Mouse (Mus musculus) kidney, embryonic 14.5 days (tissue): Measurements from ENCODE around the gene Exosc7. TPM values are rescaled to one million over a fixed set of nuclear protein-coding genes. Genes with fewer than 3 reads are reported as not detected.

Experiments used
- ATAC-seq: fragments of 200-750 bp; cut with Nextera tagmentation; 2 replicates; pipeline ENCODE4 v1.8.0; 2017; ENCODE audit warnings: moderate number of reproducible peaks, mild to moderate bottlenecking, moderate TSS enrichment, moderate library complexity; ENCODE audit not compliant: low FRiP score, low TSS enrichment
- H3K27ac ChIP-seq: fragments of 300-500 bp; sonication (generic); 2 replicates; pipeline ENCODE4 v1.5.1; 2014; ENCODE audit warnings: low read depth, mild to moderate bottlenecking, low read length, moderate library complexity, mixed read lengths
- H3K27me3 ChIP-seq: fragments of 300-500 bp; sonication (generic); 2 replicates; pipeline ENCODE4 v1.6.1; 2014; ENCODE audit warnings: mild to moderate bottlenecking, low read length; ENCODE audit not compliant: control insufficient read depth, insufficient read depth
- H3K36me3 ChIP-seq: fragments of 300-500 bp; sonication (generic); 2 replicates; pipeline ENCODE4 v1.6.1; 2014; ENCODE audit warnings: low read length, mixed read lengths; ENCODE audit not compliant: control insufficient read depth, insufficient read depth
- H3K4me1 ChIP-seq: fragments of 300-500 bp; sonication (generic); 2 replicates; pipeline ENCODE4 v1.6.1; 2014; ENCODE audit warnings: low read length, mixed read lengths; ENCODE audit not compliant: control insufficient read depth, insufficient read depth
- H3K4me2 ChIP-seq: fragments of 300-500 bp; sonication (generic); replicated peaks from 2 replicates; pipeline ENCODE4 v1.6.1; 2014; ENCODE audit warnings: low read depth, mild to moderate bottlenecking, low read length
- H3K4me3 ChIP-seq: fragments of 300-500 bp; sonication (generic); 2 replicates; pipeline ENCODE4 v1.5.1; 2014; ENCODE audit warnings: mild to moderate bottlenecking, low read length
- H3K9ac ChIP-seq: fragments of 300-500 bp; sonication (generic); 2 replicates; pipeline ENCODE4 v1.6.1; 2014; ENCODE audit warnings: low read depth, mild to moderate bottlenecking, low read length, moderate library complexity
- H3K9me3 ChIP-seq: fragments of 300-500 bp; sonication (generic); 2 replicates; pipeline ENCODE4 v1.6.1; 2016; ENCODE audit warnings: low read length; ENCODE audit not compliant: control insufficient read depth
- WGBS: fragments of 180-500 bp; shearing (Covaris S2); extraction: QIAGEN DNeasy Blood & Tissue Kit; methylation state at CpG from one replicate; pipeline ENCODE4 v1.1.7; 2014; 5-methylcytosine and 5-hydroxymethylcytosine counted together
- polyA plus RNA-seq: library from polyadenylated mRNA; unstranded; fragments of >200 nt; fragmentation: Nextera tagmentation; extraction: Ambion mirVana; gene quantifications from 2 replicates; pipeline ENCODE4 v1.2.1, GENCODE M21; 2014

Exosc7 gene
- polyA plus RNA-seq, 1 experiment from 2014 or later, result 133 TPM

- Histone ChIP-seq H3K4me1 (no peaks in the 10 kb centered on the region), H3K9ac (no peak overlapping the region), H3K27ac (no peak overlapping the region), H3K36me3 (no peaks in the 10 kb centered on the region), H3K4me2 (no peak overlapping the region), H3K9me3 (no peaks in the 10 kb centered on the region), H3K27me3 (no peaks in the 10 kb centered on the region), H3K4me3 (no peak overlapping the region)
- no peak for ATAC-seq
- WGBS, result 92% methylated on average over 6 of the region's 6 CpGs
Observed at GRCm38 (mm10) chr9:123173760-123174159, 60.7 kb downstream of the Exosc7 start.

DNA sequence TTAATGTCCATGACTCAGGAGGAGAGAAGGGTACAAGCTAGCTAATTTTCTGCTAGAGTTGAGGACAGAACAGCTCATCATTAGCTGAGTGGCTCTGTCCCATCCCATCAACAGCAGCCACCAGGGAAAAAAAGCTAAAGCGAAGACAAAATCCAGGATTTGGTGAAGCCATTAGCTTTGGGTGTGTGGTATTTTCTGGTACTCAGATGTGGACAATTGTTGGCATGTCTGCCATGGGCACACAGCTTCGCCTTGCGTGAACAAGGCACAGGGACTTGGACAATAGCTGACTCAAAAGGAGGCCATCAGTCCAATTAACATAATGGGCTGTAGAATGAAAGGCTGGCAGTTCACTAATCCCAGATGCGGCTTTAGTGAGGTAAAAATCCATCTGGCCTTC is 61.3 kb downstream of the Exosc7 start:
- WGBS, result 89% methylated on average over 4 of the region's 4 CpGs
- H3K36me3 ChIP-seq, result no peaks in the 10 kb centered on the region

DNA sequence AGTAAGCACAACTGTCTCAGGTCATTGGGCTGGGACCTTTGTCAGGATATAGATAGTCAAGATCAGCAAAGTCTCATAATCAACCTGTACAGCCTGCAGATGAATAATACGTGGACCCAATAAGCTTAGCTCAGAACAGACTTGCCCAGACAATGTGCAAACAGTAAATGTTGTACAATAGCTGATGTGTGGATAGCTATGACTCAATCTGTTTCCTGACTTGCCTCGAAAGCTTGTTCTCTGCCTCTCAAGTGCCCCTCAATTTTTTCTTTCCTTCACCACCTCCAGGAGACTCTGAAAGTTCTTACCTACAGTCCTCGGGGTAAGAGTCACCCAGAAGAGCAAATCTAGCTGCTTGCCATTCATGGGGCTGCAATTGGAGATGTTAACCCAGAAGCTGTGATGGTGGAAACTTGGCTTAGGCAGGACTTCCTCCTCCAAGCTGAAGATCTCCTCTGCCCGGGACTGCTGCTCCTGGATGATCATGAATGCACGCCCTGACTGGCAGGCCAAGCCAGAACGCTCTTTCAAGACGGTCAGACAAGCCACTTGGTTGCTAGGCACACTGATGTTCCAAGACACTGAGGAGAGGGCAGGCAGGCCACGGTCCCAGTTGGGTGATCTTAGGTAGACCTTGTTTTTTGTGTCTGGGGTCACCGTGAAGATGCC is 64.5 kb downstream of the Exosc7 start:
- no peak for ATAC-seq
- H3K4me2 ChIP-seq, result no peak overlapping the region
- H3K4me1 ChIP-seq, result no peaks in the 10 kb centered on the region
- H3K9ac ChIP-seq, result no peak overlapping the region
- no peaks in the 10 kb centered on the region for H3K9me3 ChIP-seq
- H3K27me3 ChIP-seq, result no peaks in the 10 kb centered on the region
- H3K4me3 ChIP-seq, result no peak overlapping the region
- H3K36me3 ChIP-seq, result no peaks in the 10 kb centered on the region
- no peak overlapping the region for H3K27ac ChIP-seq
- 89% methylated on average over 9 of the region's 9 CpGs for WGBS

More for the DNA sequence above, 61.3 kb downstream of the Exosc7 start:
- Histone ChIP-seq H3K9ac (no peak overlapping the region), H3K4me3 (no peak overlapping the region), H3K4me1 (no peaks in the 10 kb centered on the region), H3K27ac (no peak overlapping the region), H3K9me3 (no peaks in the 10 kb centered on the region), H3K27me3 (no peaks in the 10 kb centered on the region), H3K4me2 (no peak overlapping the region)
- no peak for ATAC-seq

GRCm38 (mm10) chr9:123180003-123180402 is 67.0 kb downstream of the Exosc7 start:
- no peak overlapping the region for H3K27ac ChIP-seq
- WGBS, result 94% methylated on average over 6 of the region's 6 CpGs
- no peaks in the 10 kb centered on the region for H3K9me3 ChIP-seq
- H3K4me1 ChIP-seq, result no peaks in the 10 kb centered on the region
- no peak overlapping the region for H3K4me2 ChIP-seq
- no peak for ATAC-seq
- H3K9ac ChIP-seq, result no peak overlapping the region
- H3K4me3 ChIP-seq, result no peak overlapping the region
- no peaks in the 10 kb centered on the region for H3K27me3 ChIP-seq
- H3K36me3 ChIP-seq, result no peaks in the 10 kb centered on the region

- no peak for ATAC-seq
- H3K36me3 ChIP-seq, result no peaks in the 10 kb centered on the region
- no peak overlapping the region for H3K4me3 ChIP-seq
- 76% methylated on average over 8 of the region's 8 CpGs for WGBS
- H3K27ac ChIP-seq, result no peak overlapping the region
- H3K27me3 ChIP-seq, result no peaks in the 10 kb centered on the region
- no peaks in the 10 kb centered on the region for H3K4me1 ChIP-seq
- H3K4me2 ChIP-seq, result no peak overlapping the region
- H3K9ac ChIP-seq, result no peak overlapping the region
- H3K9me3 ChIP-seq, result no peaks in the 10 kb centered on the region
Observed at GRCm38 (mm10) chr9:123183226-123183625, 70.2 kb downstream of the Exosc7 start.

- Histone ChIP-seq H3K9ac (no peak overlapping the region), H3K4me3 (no peak overlapping the region), H3K36me3 (no peaks in the 10 kb centered on the region), H3K9me3 (no peaks in the 10 kb centered on the region), H3K4me1 (no peaks in the 10 kb centered on the region), H3K27me3 (no peaks in the 10 kb centered on the region), H3K27ac (no peak overlapping the region), H3K4me2 (no peak overlapping the region)
- no peak for ATAC-seq
- WGBS, result 62% methylated on average over 2 of the region's 2 CpGs
Observed at GRCm38 (mm10) chr9:123185546-123185945, 72.5 kb downstream of the Exosc7 start.

Other genes starting within 250 kb of the Exosc7 start
- 28.2 and 66.0 TPM in 2 replicates for gene Zfp445, start 247.2 kb upstream of the Exosc7 start, polyA plus RNA-seq
- gene Zkscan7, start 227.5 kb upstream of the Exosc7 start, polyA plus RNA-seq, result 3.3 and 3.6 TPM in 2 replicates
- gene Zfp105, start 190.1 kb upstream of the Exosc7 start, polyA plus RNA-seq, result 20.8 and 28.6 TPM in 2 replicates
- 34.8 and 49.5 TPM in 2 replicates for gene 1110059G10Rik, start 162.2 kb upstream of the Exosc7 start, polyA plus RNA-seq
- gene Kif15, start 162.2 kb upstream of the Exosc7 start, polyA plus RNA-seq, result 65.5 and 80.9 TPM in 2 replicates
- 25.5 and 26.4 TPM in 2 replicates for gene Tmem42, start 91.9 kb upstream of the Exosc7 start, polyA plus RNA-seq
- 0.31 TPM in 1 of 2 replicates, not detected in the other for gene Tgm4, start 78.5 kb upstream of the Exosc7 start, polyA plus RNA-seq
- 46.9 and 59.6 TPM in 2 replicates for gene Zdhhc3, start within 50 bp of the Exosc7 start, polyA plus RNA-seq
- not detected in 2 replicates for gene Clec3b, start 37.7 kb downstream of the Exosc7 start, polyA plus RNA-seq
- 5.4 and 10.2 TPM in 2 replicates for gene Cdcp1, start 102.8 kb downstream of the Exosc7 start, polyA plus RNA-seq
- 5.8 and 8.2 TPM in 2 replicates for gene Tmem158, start 147.5 kb downstream of the Exosc7 start, polyA plus RNA-seq